Mouse (Mus musculus): ENCODE data around the gene Enpp4.

Gene Enpp4

DNA sequence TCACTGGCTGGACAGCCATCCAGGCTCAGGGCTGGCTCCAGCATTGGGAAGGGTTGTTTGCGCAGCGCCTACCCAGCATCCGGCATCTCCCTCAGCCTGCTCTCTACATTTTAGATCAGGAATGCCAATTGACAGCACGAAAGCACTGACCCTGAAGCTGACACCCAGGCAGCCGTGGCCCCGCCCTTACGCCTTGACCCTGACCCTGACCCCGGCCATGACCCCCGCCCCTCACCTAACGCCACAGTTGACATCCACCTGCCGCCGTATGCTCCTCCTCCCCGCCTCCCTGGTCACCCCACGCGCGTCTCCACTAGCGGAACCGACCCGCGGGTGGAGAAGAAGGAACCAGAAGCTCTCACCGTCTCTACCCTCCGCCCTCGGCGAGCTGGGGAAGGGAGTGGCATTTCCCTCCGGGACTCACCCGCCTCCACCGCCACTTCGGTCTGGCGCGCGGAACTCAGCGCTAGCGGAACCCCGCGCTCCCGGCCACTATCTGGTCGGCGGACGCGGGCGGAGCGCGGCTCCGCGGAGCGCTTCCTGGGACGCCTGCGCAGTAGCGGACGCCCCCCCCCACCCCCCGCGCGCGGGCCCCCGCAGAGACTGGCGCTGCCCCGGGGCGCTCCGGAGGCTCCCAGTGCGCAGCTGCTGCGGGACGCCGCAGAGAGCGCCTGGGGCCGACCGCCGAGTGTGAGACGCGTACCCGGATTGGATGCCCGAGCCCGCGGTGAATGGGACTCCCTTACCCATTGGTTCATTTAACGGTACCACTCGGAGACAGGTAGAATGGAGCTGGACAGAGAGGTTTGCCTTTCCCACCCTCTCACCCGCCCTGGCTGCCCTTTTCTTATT is at the start of gene Enpp4:
Gene Enpp4 (minus strand): TSS at position 523 of the 852 bp plus-strand sequence.
- in situ Hi-C loops (cut with MboI; ENCODE audit: low pct_unique_long_range_greater_than_20kb in 1 of 2, low sequenced_read_pairs in 2 of 2, unreplicated experiment in 1 of 2): no loop called here

DNA sequence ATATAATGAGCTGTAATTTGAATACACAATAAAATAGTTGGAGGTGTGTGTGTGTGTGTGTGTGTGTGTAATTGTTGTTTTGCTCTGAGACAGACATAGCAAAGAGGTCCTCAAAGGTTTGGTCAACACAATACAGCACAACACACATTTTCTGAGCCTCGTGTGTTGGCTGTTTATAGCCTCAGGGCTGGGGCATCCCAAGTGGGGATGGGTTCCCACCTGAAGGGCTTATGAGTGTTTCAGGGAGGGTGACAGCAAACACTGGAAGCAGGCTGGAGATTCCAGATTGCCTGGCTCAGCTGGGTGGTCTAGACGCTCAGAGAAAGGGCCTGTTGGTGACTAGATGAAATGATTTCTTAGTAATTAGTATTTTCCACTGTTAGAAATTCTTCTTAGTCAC is 49.6 kb upstream of the Enpp4 start:
- in situ Hi-C loops (cut with MboI; ENCODE audit: low pct_unique_long_range_greater_than_20kb in 1 of 2, low sequenced_read_pairs in 2 of 2, unreplicated experiment in 1 of 2): no loop called here

DNA sequence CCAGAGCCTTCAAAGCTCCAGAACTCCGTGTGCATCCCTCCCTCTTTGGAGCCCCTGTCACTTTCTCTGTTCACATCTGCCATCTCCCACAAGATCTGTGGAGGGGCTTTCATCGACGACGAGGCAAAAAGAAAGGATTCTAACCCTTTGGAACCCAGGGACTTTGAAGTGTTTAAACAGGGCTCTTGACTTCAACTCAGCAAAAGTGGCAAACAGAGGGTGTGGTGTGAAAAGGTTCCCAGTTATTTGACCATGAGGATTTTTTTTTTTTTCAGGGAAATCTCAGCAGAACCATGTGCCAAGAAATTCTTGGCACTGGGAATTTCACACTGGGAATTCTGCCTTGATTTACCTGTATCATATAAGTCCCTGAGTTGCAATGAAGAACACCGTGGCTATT is 48.3 kb upstream of the Enpp4 start:
- in situ Hi-C loops (cut with MboI; ENCODE audit: low pct_unique_long_range_greater_than_20kb in 1 of 2, low sequenced_read_pairs in 2 of 2, unreplicated experiment in 1 of 2): no loop called here

DNA sequence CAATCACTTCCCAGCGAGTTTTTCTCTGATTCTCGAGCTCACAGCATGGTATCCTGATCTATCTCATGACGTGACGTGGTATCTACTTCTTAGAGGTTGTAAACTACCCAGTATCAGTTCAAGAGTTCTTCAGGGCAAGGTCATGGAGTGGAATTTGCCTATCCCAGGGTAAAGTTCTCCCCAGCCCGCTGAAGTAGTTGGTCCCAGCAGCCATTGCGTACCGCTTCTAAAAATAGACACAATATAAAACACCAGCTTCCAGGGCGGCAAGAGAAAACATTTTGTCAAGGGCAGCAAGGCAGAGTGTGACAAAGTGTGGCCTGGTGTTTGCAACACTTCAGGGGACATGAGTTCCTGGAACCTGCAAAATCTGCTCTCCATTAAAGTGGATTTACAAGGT is 46.3 kb upstream of the Enpp4 start:
- in situ Hi-C loops (cut with MboI; ENCODE audit: low pct_unique_long_range_greater_than_20kb in 1 of 2, low sequenced_read_pairs in 2 of 2, unreplicated experiment in 1 of 2): no loop called here

DNA sequence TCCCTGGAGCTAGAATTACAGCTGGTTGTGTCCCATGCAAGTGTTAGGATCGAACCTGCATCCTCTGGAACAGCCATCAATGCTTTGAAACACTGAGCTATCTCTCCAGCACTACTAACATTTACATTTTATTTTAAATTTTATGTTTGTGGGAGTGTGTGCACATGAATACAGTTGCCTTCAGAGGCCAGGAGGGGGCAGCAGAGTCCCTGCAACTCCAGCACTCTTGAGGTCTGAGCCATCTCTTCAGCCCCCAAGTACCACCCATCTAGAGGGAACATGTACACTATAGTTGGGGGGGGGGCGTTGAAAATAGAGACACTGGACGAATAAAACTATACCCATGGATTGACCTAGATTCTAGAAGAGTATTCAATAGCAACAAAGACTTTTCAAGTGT is 45.5 kb upstream of the Enpp4 start:
- in situ Hi-C loops (cut with MboI; ENCODE audit: low pct_unique_long_range_greater_than_20kb in 1 of 2, low sequenced_read_pairs in 2 of 2, unreplicated experiment in 1 of 2): no loop called here

DNA sequence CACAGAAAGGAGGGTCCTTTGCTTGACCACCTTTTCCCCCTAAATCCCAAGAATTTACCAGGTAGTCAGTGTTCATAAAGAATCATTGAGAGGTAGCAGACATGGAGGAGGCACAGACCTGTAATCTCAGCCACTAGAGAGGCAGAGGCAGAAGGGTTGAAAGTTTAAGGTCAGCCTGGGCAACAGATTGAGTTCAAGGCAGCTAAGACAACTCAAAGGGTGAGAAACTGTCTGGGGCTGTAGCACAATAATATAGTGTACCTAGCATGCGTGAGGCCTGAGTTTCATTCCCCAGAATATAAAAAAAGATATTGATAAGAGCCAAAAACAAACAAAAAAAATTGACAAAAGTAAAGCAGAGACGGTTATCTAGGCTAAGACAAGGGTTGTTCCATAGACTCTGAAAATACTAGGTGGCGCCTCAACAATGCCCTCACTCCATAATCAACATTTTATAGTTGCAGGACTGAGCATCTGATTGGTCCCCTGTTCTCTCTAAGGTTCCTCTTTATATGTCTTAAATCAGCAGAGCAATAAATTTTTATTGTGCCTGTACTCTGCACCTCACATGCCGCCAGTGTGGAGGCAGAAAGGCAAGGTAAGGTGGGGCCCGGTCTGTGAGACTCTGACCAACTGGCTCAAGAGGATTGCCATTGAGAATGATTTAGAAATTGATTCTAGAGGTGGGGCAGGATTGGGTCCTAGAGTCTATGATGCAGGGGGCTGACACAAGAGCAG is 42.7 kb upstream of the Enpp4 start:
- in situ Hi-C loops (cut with MboI; ENCODE audit: low pct_unique_long_range_greater_than_20kb in 1 of 2, low sequenced_read_pairs in 2 of 2, unreplicated experiment in 1 of 2): loop anchor here in 1 of 2 experiments (25.0 kb wide), 1 partner anchor 261 kb away; no protein-coding TSS in a partner anchor

DNA sequence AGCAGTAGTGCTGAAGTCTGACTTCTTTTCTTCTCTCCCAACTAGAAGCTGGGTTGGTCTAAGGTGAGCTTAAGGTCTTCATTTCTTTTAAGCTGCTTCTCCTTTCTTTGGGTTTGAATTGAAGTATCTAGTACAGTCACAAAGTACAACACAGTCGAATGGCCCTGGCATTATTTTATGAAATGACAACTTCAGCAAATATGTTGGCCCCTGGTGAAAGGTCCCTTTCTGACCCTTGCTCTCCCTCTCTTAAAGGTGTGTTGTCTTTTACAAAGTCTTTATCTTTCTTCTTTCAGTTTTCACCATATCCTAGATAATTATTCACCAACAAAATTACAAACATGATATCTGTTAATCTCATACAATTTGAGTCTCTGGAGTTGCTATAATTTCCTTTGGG is 40.2 kb upstream of the Enpp4 start:
- in situ Hi-C loops (cut with MboI; ENCODE audit: low pct_unique_long_range_greater_than_20kb in 1 of 2, low sequenced_read_pairs in 2 of 2, unreplicated experiment in 1 of 2): loop anchor here in 1 of 2 experiments (25.0 kb wide), 1 partner anchor 259 kb away; no protein-coding TSS in a partner anchor

DNA sequence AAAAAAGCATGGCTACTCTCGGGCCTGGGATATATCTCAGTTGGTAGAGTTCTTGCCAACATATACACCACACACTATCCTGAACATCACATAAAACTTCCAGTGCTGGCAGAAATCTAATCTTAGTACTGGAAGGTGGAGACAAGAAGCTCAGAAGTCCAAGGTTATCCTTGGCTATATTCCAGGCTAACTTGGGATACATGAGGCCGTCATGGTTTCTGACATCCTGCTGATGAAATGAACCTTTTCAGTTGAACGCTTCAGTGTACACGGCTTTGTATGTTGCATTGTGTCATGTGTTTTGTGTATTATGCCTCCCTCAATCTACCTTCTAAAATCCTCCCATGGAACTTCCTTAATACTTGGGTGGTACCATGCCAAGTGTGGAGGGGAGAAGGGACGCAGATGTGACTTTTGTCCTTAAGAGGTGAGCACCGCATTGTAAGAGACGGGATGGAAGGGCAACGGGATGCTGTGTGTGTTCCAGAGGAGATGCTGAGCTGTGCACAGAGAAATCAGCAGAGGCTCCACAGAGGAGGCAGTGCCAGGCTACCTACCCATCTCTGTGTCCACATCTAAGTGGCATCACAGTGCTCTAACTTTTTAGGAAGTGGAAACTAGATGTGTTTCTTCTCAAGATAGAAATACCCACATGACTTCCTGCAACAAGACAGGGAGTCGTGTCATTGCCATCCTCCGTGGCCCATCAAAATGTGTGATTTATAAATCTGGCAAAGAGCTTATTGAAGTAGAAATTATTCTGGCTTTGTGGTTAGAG is 31.4 kb upstream of the Enpp4 start:
- in situ Hi-C loops (cut with MboI; ENCODE audit: low pct_unique_long_range_greater_than_20kb in 1 of 2, low sequenced_read_pairs in 2 of 2, unreplicated experiment in 1 of 2): loop anchor here in 1 of 2 experiments (25.0 kb wide), 1 partner anchor 250 kb away; no protein-coding TSS in a partner anchor

DNA sequence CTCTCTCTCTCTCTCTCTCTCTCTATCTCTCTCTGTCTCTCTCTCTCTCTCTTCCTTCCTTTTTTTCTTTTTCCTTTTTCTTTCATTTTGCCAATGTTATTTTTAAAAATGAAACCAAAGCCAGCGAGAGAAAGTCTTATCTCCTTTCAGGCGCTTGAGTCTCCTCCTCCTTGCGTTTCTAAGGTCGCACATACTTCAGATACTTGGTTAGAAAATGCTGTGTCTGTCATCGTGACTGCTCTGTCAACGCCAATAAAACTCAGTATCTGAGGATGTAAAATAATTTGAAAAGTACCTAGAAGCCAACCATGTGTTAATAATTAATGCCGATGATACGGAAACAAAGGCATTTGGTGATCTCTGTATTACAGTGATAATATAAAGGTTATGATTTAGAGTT is 30.4 kb upstream of the Enpp4 start:
- in situ Hi-C loops (cut with MboI; ENCODE audit: low pct_unique_long_range_greater_than_20kb in 1 of 2, low sequenced_read_pairs in 2 of 2, unreplicated experiment in 1 of 2): loop anchor here in 1 of 2 experiments (25.0 kb wide), 1 partner anchor 249 kb away; no protein-coding TSS in a partner anchor

DNA sequence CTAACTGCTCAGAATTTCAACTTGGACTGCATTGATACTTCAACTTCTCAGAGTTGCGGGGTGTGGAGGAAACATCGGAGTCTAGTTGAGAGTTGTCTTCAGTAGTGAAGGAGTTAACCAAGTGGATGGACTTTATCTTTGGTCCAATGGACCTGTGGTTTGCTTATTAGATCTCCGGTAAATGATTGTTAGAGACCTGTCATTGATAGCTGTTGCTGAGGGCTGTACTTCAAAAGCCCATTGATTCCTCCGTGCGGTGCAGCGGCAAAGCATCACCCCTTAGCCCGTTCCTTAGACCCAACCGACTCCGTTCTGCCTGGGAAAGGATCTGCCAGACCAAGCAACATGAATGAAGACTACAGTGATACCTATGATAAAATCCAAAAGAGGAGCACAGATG is 28.9 kb upstream of the Enpp4 start:
- in situ Hi-C loops (cut with MboI; ENCODE audit: low pct_unique_long_range_greater_than_20kb in 1 of 2, low sequenced_read_pairs in 2 of 2, unreplicated experiment in 1 of 2): loop anchor here in 1 of 2 experiments (5.0 to 25.0 kb wide), 2 partner anchors 57 to 247 kb away; partner anchors contain the start of gene Enpp5

DNA sequence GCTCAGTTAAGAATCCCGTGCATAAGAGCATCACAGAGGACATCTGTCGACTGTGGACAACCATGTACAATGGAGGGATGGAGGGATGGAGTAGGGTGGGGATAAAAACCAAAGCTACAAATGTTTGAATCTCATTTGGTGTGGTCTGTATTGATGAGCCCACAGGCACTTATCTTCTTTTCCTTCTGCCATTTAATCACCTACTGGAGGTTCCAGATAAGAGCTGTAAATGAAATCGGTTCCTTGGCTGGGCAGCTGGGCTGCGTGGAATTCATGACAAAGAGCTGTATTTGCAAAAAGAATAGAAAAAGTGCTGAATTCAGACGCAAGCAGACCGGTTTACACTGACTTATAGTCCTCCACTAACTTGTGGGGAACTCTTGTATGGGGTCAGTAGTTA is 28.5 kb upstream of the Enpp4 start:
- in situ Hi-C loops (cut with MboI; ENCODE audit: low pct_unique_long_range_greater_than_20kb in 1 of 2, low sequenced_read_pairs in 2 of 2, unreplicated experiment in 1 of 2): loop anchor here in 1 of 2 experiments (5.0 to 25.0 kb wide), 2 partner anchors 57 to 247 kb away; partner anchors contain the start of gene Enpp5

DNA sequence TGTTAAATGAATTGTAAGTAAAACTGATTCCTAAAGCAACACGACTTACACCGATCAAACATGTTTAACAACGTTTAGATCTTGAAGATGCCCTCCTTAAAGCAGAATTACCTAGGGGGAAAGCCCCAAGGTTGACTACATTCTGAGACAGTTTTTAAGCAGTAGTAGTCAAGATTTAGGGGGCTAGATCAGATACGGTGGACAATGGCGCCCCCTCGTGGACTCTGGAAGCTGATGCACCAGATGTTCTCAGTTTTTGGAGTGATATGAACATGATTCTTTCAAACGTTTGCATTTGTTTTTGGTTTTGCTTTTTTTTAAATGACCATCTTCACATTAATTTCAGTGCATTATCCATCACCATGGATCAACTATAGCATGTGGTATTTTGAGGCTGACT is 24.8 kb upstream of the Enpp4 start:
- in situ Hi-C loops (cut with MboI; ENCODE audit: low pct_unique_long_range_greater_than_20kb in 1 of 2, low sequenced_read_pairs in 2 of 2, unreplicated experiment in 1 of 2): loop anchor here in 1 of 2 experiments (5.0 to 25.0 kb wide), 2 partner anchors 53 to 243 kb away; partner anchors contain the start of gene Enpp5

DNA sequence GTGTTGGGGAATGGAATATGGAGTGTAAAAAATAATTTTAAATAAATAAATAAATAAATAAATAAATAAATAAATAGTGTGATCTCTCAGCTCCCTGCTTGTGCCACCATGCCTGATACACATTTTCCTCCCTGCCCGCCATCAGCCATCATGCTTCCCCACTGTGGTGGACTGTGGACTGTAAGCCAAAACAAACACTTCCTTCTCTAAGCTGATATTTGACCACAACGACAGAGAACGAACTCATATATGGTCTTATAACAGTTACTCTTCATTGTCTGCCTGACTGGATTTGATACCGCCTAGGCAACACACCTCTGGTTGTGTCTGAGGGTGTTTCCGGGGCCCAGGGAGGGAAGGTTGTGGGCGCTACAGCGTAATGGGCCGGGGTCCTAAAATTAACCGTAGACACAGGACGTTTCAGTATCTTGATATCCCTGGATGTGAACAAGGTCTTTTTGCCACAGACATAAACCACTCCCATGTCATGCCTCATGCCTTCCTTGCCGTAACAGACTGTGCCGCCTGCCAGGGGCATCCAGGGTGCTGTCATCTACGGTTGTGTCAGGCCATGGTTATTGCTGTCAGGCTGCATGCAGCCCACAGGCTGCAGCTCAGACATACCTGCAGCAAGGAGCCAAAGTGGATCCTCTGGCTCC is 23.6 kb upstream of the Enpp4 start:
- in situ Hi-C loops (cut with MboI; ENCODE audit: low pct_unique_long_range_greater_than_20kb in 1 of 2, low sequenced_read_pairs in 2 of 2, unreplicated experiment in 1 of 2): loop anchor here (10.0 to 25.0 kb wide), 2 partner anchors 54 to 242 kb away; partner anchors contain the start of gene Enpp5 (in 1 of the 2)

DNA sequence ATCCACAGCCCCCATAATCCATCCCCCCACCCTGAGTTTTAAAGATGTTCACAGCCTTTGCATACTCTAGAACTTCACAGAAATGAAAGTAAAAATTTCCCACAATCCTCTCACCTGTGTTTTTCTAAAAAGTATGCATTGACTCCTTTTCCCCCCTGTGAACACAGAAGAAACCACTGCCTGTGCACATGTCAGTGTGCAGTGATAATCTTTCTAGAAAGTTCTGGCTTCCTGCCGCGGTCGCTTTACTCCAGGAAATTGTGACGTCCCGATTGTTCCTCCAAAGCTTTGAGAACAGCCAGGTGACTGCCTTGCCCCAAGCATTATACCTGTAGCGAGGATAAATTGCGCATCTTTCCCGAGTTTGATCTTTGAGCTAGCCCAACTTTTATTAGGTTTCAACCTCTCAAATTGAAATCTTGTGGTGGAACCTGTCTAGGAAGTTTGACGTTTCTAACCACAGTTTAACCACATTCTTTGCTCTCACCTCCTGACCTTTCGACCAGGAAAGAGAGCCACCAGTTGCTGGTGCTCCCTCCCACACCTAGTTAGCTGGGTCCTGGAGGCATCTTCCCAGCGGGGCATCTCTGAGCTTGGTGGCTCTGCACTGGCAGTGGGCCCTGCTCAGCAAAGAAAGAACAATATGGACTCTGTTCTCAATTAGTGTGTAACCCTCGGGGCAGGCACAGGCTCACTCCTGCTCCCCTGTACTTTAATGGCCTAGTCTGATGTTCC is 15.9 kb upstream of the Enpp4 start:
- in situ Hi-C loops (cut with MboI; ENCODE audit: low pct_unique_long_range_greater_than_20kb in 1 of 2, low sequenced_read_pairs in 2 of 2, unreplicated experiment in 1 of 2): loop anchor here in 1 of 2 experiments (10.0 kb wide), 1 partner anchor 47 kb away; the partner anchor contains the start of gene Enpp5

DNA sequence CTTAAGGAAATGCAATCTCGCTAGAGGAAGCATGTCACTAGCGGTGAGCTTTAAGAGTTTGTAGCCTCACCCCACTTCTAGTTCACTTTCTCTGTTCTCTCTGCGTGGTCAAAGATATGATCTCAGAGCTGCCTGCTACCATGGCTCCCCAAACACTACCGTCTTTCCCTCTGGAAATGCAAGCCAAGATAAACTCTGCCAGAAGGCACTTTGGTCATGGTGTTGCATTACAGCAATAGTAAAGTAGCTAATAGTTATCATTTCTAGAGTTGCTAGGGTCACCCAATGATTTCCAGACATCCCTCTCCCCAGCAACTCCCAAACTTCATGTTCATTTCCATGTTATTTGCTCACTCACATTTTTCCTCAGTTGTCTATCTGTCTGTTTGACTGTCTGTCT is 12.6 kb upstream of the Enpp4 start:
- in situ Hi-C loops (cut with MboI; ENCODE audit: low pct_unique_long_range_greater_than_20kb in 1 of 2, low sequenced_read_pairs in 2 of 2, unreplicated experiment in 1 of 2): no loop called here

DNA sequence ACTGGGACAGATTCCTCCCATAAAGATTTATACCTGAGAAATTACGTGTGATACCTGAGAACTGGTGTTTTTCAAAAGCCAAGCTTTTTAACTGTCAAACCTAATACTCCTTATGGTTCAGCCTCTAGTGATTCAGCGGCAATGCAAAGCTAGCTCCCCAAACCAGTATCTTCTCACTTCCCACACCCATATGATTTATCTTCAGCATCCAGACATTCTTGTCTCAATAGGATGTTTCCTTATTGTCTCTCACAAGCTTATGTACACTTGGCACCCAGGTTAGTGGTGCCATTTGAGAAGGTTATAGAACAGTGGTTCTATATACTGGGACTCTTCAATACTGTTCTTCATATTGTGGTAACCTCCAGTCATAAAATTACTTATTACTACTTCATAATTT is 12.1 kb upstream of the Enpp4 start:
- in situ Hi-C loops (cut with MboI; ENCODE audit: low pct_unique_long_range_greater_than_20kb in 1 of 2, low sequenced_read_pairs in 2 of 2, unreplicated experiment in 1 of 2): no loop called here

DNA sequence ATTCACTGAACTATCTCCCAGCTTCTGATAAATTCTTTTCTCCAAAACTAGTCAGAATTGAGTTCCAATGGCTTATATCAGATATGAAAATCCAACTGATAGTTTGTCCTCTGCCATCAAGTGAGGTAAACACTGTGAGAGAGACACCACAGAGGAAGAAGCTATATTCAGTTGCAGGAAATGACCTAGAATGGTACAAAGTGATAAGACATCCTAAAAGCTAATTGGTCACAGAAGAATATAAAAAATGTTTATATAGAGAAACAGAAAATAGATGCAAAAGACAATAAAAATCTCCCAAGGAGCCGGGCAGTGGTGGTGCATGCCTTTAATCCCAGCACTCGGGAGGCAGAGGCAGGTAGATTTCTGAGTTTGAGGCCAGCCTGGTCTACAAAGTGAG is 11.0 kb upstream of the Enpp4 start:
- in situ Hi-C loops (cut with MboI; ENCODE audit: low pct_unique_long_range_greater_than_20kb in 1 of 2, low sequenced_read_pairs in 2 of 2, unreplicated experiment in 1 of 2): no loop called here
